Mouse (Mus musculus) brain, embryonic 14.5 days (tissue): ENCODE data around the gene Ap1b1.

Experiments
- CTCF ChIP-seq: fragments of 200-500 bp; IDR thresholded peaks from 2 replicates; pipeline ENCODE4 v1.5.1; 2012; ENCODE audit warnings: inconsistent platforms, mild to moderate bottlenecking, moderate library complexity, borderline replicate concordance; ENCODE audit not compliant: insufficient read depth, insufficient read length; ENCODE audit errors: extremely low read depth
- POLR2A ChIP-seq: fragments of 200-500 bp; IDR thresholded peaks from 2 replicates; pipeline ENCODE4 v1.6.1; 2012; ENCODE audit warnings: mild to moderate bottlenecking, inconsistent platforms, borderline replicate concordance; ENCODE audit not compliant: poor library complexity, insufficient read depth, insufficient read length, severe bottlenecking; ENCODE audit errors: extremely low read depth

GRCm38 (mm10) chr11:4946530-4946929, 40.1 kb upstream of the Ap1b1 start:
- TF ChIP-seq CTCF (no peak), POLR2A (no peak)
